Mouse (Mus musculus) intestine, postnatal 0 days (tissue): Measurements from ENCODE around the gene Scaf11. TPM values are rescaled to one million over a fixed set of nuclear protein-coding genes. Genes with fewer than 3 reads are reported as not detected.
"Not testable (repeated sequence)": the region's sequence is repeated elsewhere in the genome, so short reads cannot be mapped to it uniquely, and the experiment has no call there.

Source experiments
- ATAC-seq: fragments of 200-750 bp; cut with Nextera tagmentation; 2 replicates; pipeline ENCODE4 v1.8.0; 2017; ENCODE audit warnings: mild to moderate bottlenecking, moderate TSS enrichment, moderate library complexity
- H3K27ac ChIP-seq: fragments of 300-500 bp; sonication (generic); 2 replicates; pipeline ENCODE4 v1.5.1; 2014; ENCODE audit warnings: mild to moderate bottlenecking, low read depth, low read length, moderate library complexity
- H3K27me3 ChIP-seq: fragments of 300-500 bp; sonication (generic); replicated peaks from 2 replicates; pipeline ENCODE4 v1.6.1; 2014; ENCODE audit warnings: low read length, mixed read lengths; ENCODE audit not compliant: control insufficient read depth, insufficient read depth
- H3K36me3 ChIP-seq: fragments of 300-500 bp; sonication (generic); 2 replicates; pipeline ENCODE4 v1.6.1; 2014; ENCODE audit warnings: mild to moderate bottlenecking, moderate library complexity; ENCODE audit not compliant: control insufficient read depth, insufficient read depth
- H3K4me1 ChIP-seq: fragments of 300-500 bp; sonication (generic); replicated peaks from 2 replicates; pipeline ENCODE4 v1.6.1; 2014; ENCODE audit warnings: antibody characterized with exemption, low read length, mixed read lengths; ENCODE audit not compliant: control insufficient read depth, insufficient read depth
- H3K4me2 ChIP-seq: fragments of 300-500 bp; sonication (generic); replicated peaks from 2 replicates; pipeline ENCODE4 v1.6.1; 2014; ENCODE audit warnings: low read depth, mild to moderate bottlenecking, moderate library complexity
- H3K4me3 ChIP-seq: fragments of 300-500 bp; sonication (generic); 2 replicates; pipeline ENCODE4 v1.5.1; 2014; ENCODE audit warnings: low read depth, low read length
- H3K9ac ChIP-seq: fragments of 300-500 bp; sonication (generic); 2 replicates; pipeline ENCODE4 v1.6.1; 2014; ENCODE audit warnings: mild to moderate bottlenecking, low read depth, low read length
- H3K9me3 ChIP-seq: fragments of 300-500 bp; sonication (generic); 2 replicates; pipeline ENCODE4 v1.6.1; 2016; ENCODE audit warnings: mixed run types; ENCODE audit not compliant: control insufficient read depth
- CTCF ChIP-seq: sonication (generic); IDR thresholded peaks from 2 replicates; pipeline ENCODE4 v1.5.1; 2016; ENCODE audit warnings: low read depth, mild to moderate bottlenecking, control low read depth, antibody characterized with exemption, moderate library complexity
- WGBS: fragments of 180-500 bp; shearing (Covaris S2); extraction: QIAGEN DNeasy Blood & Tissue Kit; methylation state at CpG from one replicate; pipeline ENCODE4 v1.1.7; 2014; 5-methylcytosine and 5-hydroxymethylcytosine counted together
- polyA plus RNA-seq: library from polyadenylated mRNA; unstranded; fragments of >200 nt; fragmentation: Nextera tagmentation; extraction: Ambion mirVana; gene quantifications from 2 replicates; pipeline ENCODE4 v1.2.1, GENCODE M21; 2015

The Scaf11 gene
- polyA plus RNA-seq, 1 experiment from 2014 or later = 47.8 TPM

GRCm38 (mm10) chr15:96448656-96449299 is 11.9 kb downstream of the Scaf11 start:
- WGBS = 84% methylated on average over 7 of the region's 7 CpGs
- H3K9ac ChIP-seq = no peak overlapping the region

GRCm38 (mm10) chr15:96446785-96447184 is 13.9 kb downstream of the Scaf11 start:
- 85% methylated on average over 10 of the region's 10 CpGs for WGBS
- no peak overlapping the region for H3K4me3 ChIP-seq
- no peak overlapping the region for H3K9ac ChIP-seq
- H3K36me3 ChIP-seq = peaks cover 12% of the 10 kb centered on the region
- no peaks in the 10 kb centered on the region for H3K4me1 ChIP-seq
- TF ChIP-seq CTCF = no peak
- H3K4me2 ChIP-seq = no peak overlapping the region
- no peaks in the 10 kb centered on the region for H3K9me3 ChIP-seq
- ATAC-seq = no peak
- H3K27me3 ChIP-seq = no peaks in the 10 kb centered on the region
- no peak overlapping the region for H3K27ac ChIP-seq

More at GRCm38 (mm10) chr15:96448656-96449299, 11.9 kb downstream of the Scaf11 start:
- ATAC-seq = no peak
- no peak overlapping the region for H3K27ac ChIP-seq
- no peak overlapping the region for H3K4me3 ChIP-seq
- no peaks in the 10 kb centered on the region for H3K4me1 ChIP-seq
- H3K36me3 ChIP-seq = peaks cover 13% of the 10 kb centered on the region
- H3K4me2 ChIP-seq = no peak overlapping the region
- H3K9me3 ChIP-seq = no peaks in the 10 kb centered on the region
- no peak for TF ChIP-seq CTCF
- no peaks in the 10 kb centered on the region for H3K27me3 ChIP-seq

- ATAC-seq, H3K4me3 ChIP-seq, H3K36me3 ChIP-seq, H3K4me2 ChIP-seq, H3K9me3 ChIP-seq, H3K4me1 ChIP-seq, H3K27ac ChIP-seq, H3K27me3 ChIP-seq, H3K9ac ChIP-seq: not testable (repeated sequence)
- WGBS = 61% methylated on average over 5 of the region's 6 CpGs
Measured at GRCm38 (mm10) chr15:96441480-96441879, 19.2 kb downstream of the Scaf11 start.

- peaks cover 52% of the 10 kb centered on the region for H3K36me3 ChIP-seq
Measured at GRCm38 (mm10) chr15:96434202-96434601, 26.4 kb downstream of the Scaf11 start.

GRCm38 (mm10) chr15:96419920-96420319 is 40.7 kb downstream of the Scaf11 start:
- no peaks in the 10 kb centered on the region for H3K27me3 ChIP-seq
- 96% methylated on average over 8 of the region's 8 CpGs for WGBS
- H3K9me3 ChIP-seq = no peaks in the 10 kb centered on the region
- no peaks in the 10 kb centered on the region for H3K4me1 ChIP-seq
- no peak for TF ChIP-seq CTCF
- no peak overlapping the region for H3K4me2 ChIP-seq
- no peak overlapping the region for H3K4me3 ChIP-seq
- no peak overlapping the region for H3K9ac ChIP-seq
- no peak overlapping the region for H3K27ac ChIP-seq
- H3K36me3 ChIP-seq = peaks cover 73% of the 10 kb centered on the region
- no peak for ATAC-seq

More at GRCm38 (mm10) chr15:96434202-96434601, 26.4 kb downstream of the Scaf11 start:
- Histone ChIP-seq H3K9me3 (no peaks in the 10 kb centered on the region), H3K27ac (no peak overlapping the region), H3K27me3 (no peaks in the 10 kb centered on the region), H3K4me2 (no peak overlapping the region), H3K4me3 (no peak overlapping the region), H3K4me1 (no peaks in the 10 kb centered on the region), H3K9ac (no peak overlapping the region)
- 100% methylated on average over 1 of the region's 1 CpGs for WGBS
- ATAC-seq = no peak
- peak; percentile 35 for TF ChIP-seq CTCF

GRCm38 (mm10) chr15:96418161-96418560 is 42.5 kb downstream of the Scaf11 start:
- no peak for ATAC-seq
- no peak overlapping the region for H3K4me2 ChIP-seq
- no peaks in the 10 kb centered on the region for H3K27me3 ChIP-seq
- no peak overlapping the region for H3K27ac ChIP-seq
- no peak overlapping the region for H3K4me3 ChIP-seq
- no peak overlapping the region for H3K9ac ChIP-seq
- WGBS = 92% methylated on average over 12 of the region's 12 CpGs
- no peaks in the 10 kb centered on the region for H3K9me3 ChIP-seq
- H3K4me1 ChIP-seq = no peaks in the 10 kb centered on the region
- H3K36me3 ChIP-seq = peaks cover 89% of the 10 kb centered on the region
- TF ChIP-seq CTCF = no peak
